Mouse (Mus musculus) forebrain, embryonic 10.5 days (tissue): ENCODE measurements around the gene Csf1. TPM values are rescaled to one million over a fixed set of nuclear protein-coding genes. Genes with fewer than 3 reads are reported as not detected.
A peak's percentile ranks its signal among the peaks of the same experiment; 100 is the strongest.

Source experiments
- DNase-seq: peaks from one replicate; pipeline ENCODE4 v3.0.0-alpha.2; 2017; ENCODE audit warnings: low spot score; ENCODE audit errors: extremely low spot score
- H3K27ac ChIP-seq: fragments of 300-500 bp; sonication (generic); 2 replicates; pipeline ENCODE4 v1.5.1; 2016; ENCODE audit warnings: mild to moderate bottlenecking
- H3K27me3 ChIP-seq: fragments of 300-500 bp; sonication (generic); 2 replicates; pipeline ENCODE4 v1.6.1; 2016; ENCODE audit warnings: mild to moderate bottlenecking; ENCODE audit not compliant: poor library complexity, severe bottlenecking
- H3K36me3 ChIP-seq: fragments of 300-500 bp; sonication (generic); replicated peaks from 2 replicates; pipeline ENCODE4 v1.6.1; 2016; ENCODE audit warnings: mild to moderate bottlenecking, moderate library complexity
- H3K4me1 ChIP-seq: fragments of 300-500 bp; sonication (generic); 2 replicates; pipeline ENCODE4 v1.6.1; 2016
- H3K4me3 ChIP-seq: fragments of 300-500 bp; sonication (generic); 2 replicates; pipeline ENCODE4 v1.5.1; 2016; ENCODE audit warnings: mild to moderate bottlenecking, moderate library complexity
- H3K9me3 ChIP-seq: fragments of 300-500 bp; sonication (generic); 2 replicates; pipeline ENCODE4 v1.6.1; 2016; ENCODE audit warnings: mild to moderate bottlenecking, moderate library complexity
- WGBS: fragments of 180-500 bp; shearing (Covaris S2); methylation state at CpG from one replicate; pipeline ENCODE4 v1.1.7; 2016; 5-methylcytosine and 5-hydroxymethylcytosine counted together
- polyA plus RNA-seq: library from polyadenylated mRNA; unstranded; fragments of >200 nt; fragmentation: Nextera tagmentation; extraction: Ambion mirVana; gene quantifications from 2 replicates; pipeline ENCODE4 v1.2.1, GENCODE M21; 2016

Csf1 gene
- polyA plus RNA-seq, 1 experiment from 2014 or later = 4.8 TPM

GRCm38 (mm10) chr3:107706164-107706563 lies 54.1 kb downstream of the Csf1 start:
- Histone ChIP-seq H3K9me3 (no peaks in the 10 kb centered on the region), H3K27ac (no peak overlapping the region), H3K4me1 (peaks cover 5% of the 10 kb centered on the region), H3K27me3 (no peaks in the 10 kb centered on the region), H3K4me3 (no peak overlapping the region), H3K36me3 (no peaks in the 10 kb centered on the region)
- WGBS = 75% methylated on average over 2 of the region's 2 CpGs
- DNase-seq = no peak

GRCm38 (mm10) chr3:107704371-107704705 lies 55.9 kb downstream of the Csf1 start:
- no peak for DNase-seq
- 94% methylated on average over 1 of the region's 1 CpGs for WGBS

GRCm38 (mm10) chr3:107703675-107704370 lies 56.4 kb downstream of the Csf1 start:
- Histone ChIP-seq H3K27ac (no peak overlapping the region), H3K4me3 (no peak overlapping the region), H3K27me3 (no peaks in the 10 kb centered on the region; the same call in 1 of the 2 replicates), H3K36me3 (no peaks in the 10 kb centered on the region), H3K4me1 (no peaks in the 10 kb centered on the region), H3K9me3 (no peaks in the 10 kb centered on the region)
- no peak for DNase-seq
- 90% methylated on average over 7 of the region's 7 CpGs for WGBS

More at GRCm38 (mm10) chr3:107704371-107704705, 55.9 kb downstream of the Csf1 start:
- Histone ChIP-seq H3K4me3 (no peak overlapping the region), H3K27ac (no peak overlapping the region), H3K36me3 (no peaks in the 10 kb centered on the region), H3K4me1 (peaks cover 4% of the 10 kb centered on the region), H3K9me3 (no peaks in the 10 kb centered on the region), H3K27me3 (no peaks in the 10 kb centered on the region)

GRCm38 (mm10) chr3:107701767-107702394 lies 58.4 kb downstream of the Csf1 start:
- Histone ChIP-seq H3K36me3 (no peaks in the 10 kb centered on the region), H3K27ac (no peak overlapping the region), H3K4me1 (peaks cover 3% of the 10 kb centered on the region), H3K9me3 (no peaks in the 10 kb centered on the region), H3K27me3 (no peaks in the 10 kb centered on the region; the same call in 1 of the 2 replicates), H3K4me3 (no peak overlapping the region)
- 88% methylated on average over 1 of the region's 1 CpGs for WGBS
- no peak for DNase-seq

- Histone ChIP-seq H3K27ac (no peak overlapping the region), H3K4me1 (peaks cover 6% of the 10 kb centered on the region), H3K4me3 (no peak overlapping the region), H3K36me3 (no peaks in the 10 kb centered on the region), H3K27me3 (no peaks in the 10 kb centered on the region; the same call in 1 of the 2 replicates), H3K9me3 (no peaks in the 10 kb centered on the region)
- 90% methylated on average over 2 of the region's 2 CpGs for WGBS
- DNase-seq = no peak
Observed at GRCm38 (mm10) chr3:107700625-107701024, 59.6 kb downstream of the Csf1 start.

- 55% methylated on average over 3 of the region's 3 CpGs for WGBS
- no peaks in the 10 kb centered on the region for H3K9me3 ChIP-seq
- H3K27ac ChIP-seq = peak overlapping the region; percentile 95
- H3K4me3 ChIP-seq = peak overlapping the region; percentile 78
- peaks cover 6% of the 10 kb centered on the region; the same call in 1 of the 2 replicates for H3K36me3 ChIP-seq
- DNase-seq = no peak
- H3K4me1 ChIP-seq = peaks cover 39% of the 10 kb centered on the region
- no peaks in the 10 kb centered on the region; the same call in 1 of the 2 replicates for H3K27me3 ChIP-seq
Observed at GRCm38 (mm10) chr3:107696910-107697309, 63.4 kb downstream of the Csf1 start.

- Histone ChIP-seq H3K4me1 (peaks cover 46% of the 10 kb centered on the region), H3K27ac (peak within 1 kb of the TSS; percentile 95), H3K9me3 (no peaks in the 10 kb centered on the region), H3K4me3 (peak within 1 kb of the TSS; percentile 78), H3K36me3 (peaks cover 7% of the 10 kb centered on the region), H3K27me3 (no peaks in the 10 kb centered on the region; the same call in 1 of the 2 replicates)
- peak; percentile 100 for DNase-seq
- WGBS = under 1% methylated on average over 93 of the region's 93 CpGs
Observed at GRCm38 (mm10) chr3:107695948-107696881, 64.1 kb downstream of the Csf1 start, which contains the start of gene Ahcyl1. Gene Ahcyl1 (minus strand): TSS chr3:107696560.

GRCm38 (mm10) chr3:107695219-107695947 lies 64.9 kb downstream of the Csf1 start:
- H3K27me3 ChIP-seq = no peaks in the 10 kb centered on the region; the same call in 1 of the 2 replicates
- H3K36me3 ChIP-seq = peaks cover 10% of the 10 kb centered on the region
- peaks cover 54% of the 10 kb centered on the region for H3K4me1 ChIP-seq
- DNase-seq = peak; percentile 15
- peak overlapping the region; percentile 78 for H3K4me3 ChIP-seq
- H3K9me3 ChIP-seq = no peaks in the 10 kb centered on the region
- peak overlapping the region; percentile 95 for H3K27ac ChIP-seq
- 10% methylated on average over 16 of the region's 16 CpGs for WGBS

- H3K4me1 ChIP-seq = peaks cover 64% of the 10 kb centered on the region
- no peak for DNase-seq
- no peaks in the 10 kb centered on the region; the same call in 1 of the 2 replicates for H3K27me3 ChIP-seq
- peaks cover 10% of the 10 kb centered on the region for H3K36me3 ChIP-seq
- 0 out of 2 replicates have a peak overlapping the region, but pooled peaks have one; percentile 95 for H3K27ac ChIP-seq
- 79% methylated on average over 2 of the region's 2 CpGs for WGBS
- H3K9me3 ChIP-seq = no peaks in the 10 kb centered on the region
- H3K4me3 ChIP-seq = peak overlapping the region; percentile 78
Observed at GRCm38 (mm10) chr3:107694256-107694900, 65.9 kb downstream of the Csf1 start.
